Mouse (Mus musculus) kidney, adult 18-20 months (tissue): ENCODE data around the gene Naa40.

ENCODE experiments used
- DNase-seq: peaks from one replicate; pipeline ENCODE4 v3.0.0; 2021

Gene Naa40

GRCm38 (mm10) chr19:7240782-7241690, at the start of gene Naa40:
Gene Naa40, minus strand, starts transcription at chr19:7241183.
- peak; percentile 94 for DNase-seq

- no peak for DNase-seq
These were observed 48.8 kb upstream of the Naa40 start for GRCm38 (mm10) chr19:7289767-7290166.

GRCm38 (mm10) chr19:7288288-7288687, 47.3 kb upstream of the Naa40 start:
- DNase-seq, result no peak

GRCm38 (mm10) chr19:7286563-7287315, 45.8 kb upstream of the Naa40 start:
- no peak for DNase-seq

GRCm38 (mm10) chr19:7280557-7281330, 39.8 kb upstream of the Naa40 start:
- DNase-seq, result no peak

- peak; percentile 55 for DNase-seq
These were observed 38.1 kb upstream of the Naa40 start for GRCm38 (mm10) chr19:7279114-7279513.

GRCm38 (mm10) chr19:7278200-7278906, 37.4 kb upstream of the Naa40 start:
- DNase-seq, result no peak

- no peak for DNase-seq
These were observed 35.8 kb upstream of the Naa40 start for GRCm38 (mm10) chr19:7276796-7277195.

- DNase-seq, result no peak
These were observed 35.2 kb upstream of the Naa40 start for GRCm38 (mm10) chr19:7276053-7276659.

GRCm38 (mm10) chr19:7275131-7275789, 34.3 kb upstream of the Naa40 start:
- no peak for DNase-seq

- no peak for DNase-seq
These were observed 33.5 kb upstream of the Naa40 start for GRCm38 (mm10) chr19:7274326-7274990.

- no peak for DNase-seq
These were observed 32.5 kb upstream of the Naa40 start for GRCm38 (mm10) chr19:7273486-7273885.

GRCm38 (mm10) chr19:7269290-7270044, 28.5 kb upstream of the Naa40 start:
- DNase-seq, result no peak

GRCm38 (mm10) chr19:7268722-7269090, 27.7 kb upstream of the Naa40 start:
- DNase-seq, result peak; percentile 69

GRCm38 (mm10) chr19:7267781-7268721, 27.1 kb upstream of the Naa40 start:
- peak; percentile 75 for DNase-seq

- DNase-seq, result peak; percentile 69
These were observed 26.2 kb upstream of the Naa40 start, which contains the start of gene Rcor2 for GRCm38 (mm10) chr19:7267091-7267741. Gene Rcor2, plus strand, starts transcription at chr19:7267325.

- DNase-seq, result no peak
These were observed 25.4 kb upstream of the Naa40 start for GRCm38 (mm10) chr19:7266421-7266831.

GRCm38 (mm10) chr19:7265478-7266191, 24.7 kb upstream of the Naa40 start:
- DNase-seq, result no peak
